Mouse (Mus musculus): ENCODE results near the gene Ticrr. TPM values are rescaled to one million over a fixed set of nuclear protein-coding genes. Genes with fewer than 3 reads are reported as not detected.
A peak's percentile ranks its signal among the peaks of the same experiment; 100 is the strongest.

The Ticrr gene
- total RNA-seq, 1 experiment from 2014 or later, result 2.3 TPM

DNA sequence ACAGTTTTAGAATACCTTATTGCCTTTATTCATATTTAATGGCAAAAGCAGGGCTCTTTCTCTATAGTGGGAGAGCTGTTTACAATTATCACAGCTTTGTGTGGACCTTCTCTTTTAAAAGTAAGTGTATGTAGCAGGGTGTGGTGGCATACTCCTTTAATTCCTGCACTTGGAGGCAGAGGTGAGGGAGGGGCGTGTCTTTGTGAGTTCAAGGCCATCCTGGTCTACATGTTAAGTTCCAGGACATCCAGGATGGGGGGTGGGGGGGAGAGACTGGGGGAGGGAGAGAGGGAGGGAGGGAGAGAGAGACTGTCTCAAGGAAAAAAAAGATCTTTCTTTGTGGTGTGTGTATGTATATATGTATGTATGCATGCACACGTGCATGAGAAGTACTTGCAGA, 20.2 kb downstream of the Ticrr start:
- no peak for DNase-seq

DNA sequence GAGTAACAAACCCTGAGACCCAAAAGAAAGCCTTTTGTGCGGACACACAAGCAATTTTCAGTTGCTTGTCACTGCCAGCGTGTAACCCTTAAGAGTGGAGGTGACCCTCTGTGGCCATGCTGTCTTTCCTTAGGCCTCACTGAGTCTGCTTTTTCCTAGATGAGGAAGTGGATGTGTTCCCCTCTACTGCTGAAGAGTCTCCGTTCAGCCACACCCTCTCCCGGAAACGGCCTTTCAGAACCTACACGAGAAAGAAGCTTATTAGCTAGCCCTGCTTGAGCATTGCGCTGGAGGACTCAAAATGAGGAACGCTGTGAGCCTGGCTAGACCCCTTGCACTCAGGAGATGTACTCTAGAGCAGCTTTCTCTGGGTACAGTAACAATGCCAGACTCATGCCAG, 36.5 kb downstream of the Ticrr start:
- DNase-seq, result no peak

DNA sequence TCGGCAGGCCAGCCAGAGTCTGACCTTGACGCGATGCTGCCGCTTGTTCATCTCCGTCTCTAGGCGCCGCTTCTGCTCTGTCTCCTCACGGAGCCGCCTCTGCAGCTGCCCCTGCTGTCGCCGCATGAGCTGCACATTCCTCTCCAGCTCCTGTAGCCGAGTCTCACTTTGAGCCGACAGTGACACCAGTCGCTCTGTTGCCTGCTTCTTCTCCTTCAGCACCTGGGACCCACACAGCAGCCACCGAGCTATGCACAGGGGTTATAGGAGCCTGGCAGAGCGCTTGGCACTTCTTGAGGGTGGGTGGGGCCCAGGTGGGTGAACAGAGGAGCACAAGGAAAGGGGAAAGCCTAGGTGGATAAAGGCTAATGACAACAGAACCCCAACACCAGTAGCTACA, 42.8 kb downstream of the Ticrr start:
- no peak for DNase-seq

DNA sequence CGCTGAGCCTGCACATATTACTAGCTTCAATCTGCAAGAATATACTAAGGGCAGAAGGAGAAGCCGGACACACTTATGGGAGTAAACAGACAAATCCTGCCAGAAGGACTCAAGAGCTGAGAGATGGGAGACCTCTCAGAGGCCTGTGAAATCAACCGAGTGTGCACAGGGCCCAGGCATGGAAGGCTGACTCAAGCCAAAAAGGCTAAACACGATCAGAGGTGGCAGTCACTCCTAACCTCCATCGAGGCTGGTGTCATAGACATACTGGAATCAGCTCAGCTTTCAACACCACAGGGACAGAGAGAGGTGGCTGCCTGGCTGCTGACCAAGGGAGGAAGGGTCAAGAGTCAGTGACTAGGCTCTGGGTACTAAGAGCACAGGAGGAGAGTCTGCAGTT, 45.2 kb downstream of the Ticrr start:
- DNase-seq, result no peak

DNA sequence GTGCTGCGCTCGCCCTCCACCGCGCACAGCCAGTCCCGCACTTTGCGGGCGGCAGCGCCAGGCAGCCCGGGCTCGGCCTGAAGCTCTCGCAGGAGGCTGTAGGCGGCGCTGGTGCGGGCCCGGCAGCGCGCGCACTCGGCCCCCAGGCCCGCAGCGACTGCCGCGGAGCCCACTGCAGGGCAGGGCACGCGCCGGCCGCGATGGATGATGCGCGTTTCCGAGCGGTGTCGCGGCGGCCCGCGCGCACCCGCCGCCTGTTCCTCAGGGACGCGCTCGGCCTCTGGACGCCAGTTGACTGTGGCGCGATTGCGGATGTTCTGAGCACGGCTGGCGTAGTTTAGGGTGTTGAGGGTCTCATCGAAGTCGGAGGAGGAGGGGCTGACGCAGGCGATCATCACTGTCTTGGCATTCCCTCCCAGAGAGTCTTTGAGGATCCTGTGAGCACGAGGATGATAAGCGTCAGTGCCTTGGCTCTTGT, 50.2 kb downstream of the Ticrr start:
- DNase-seq, result peak; percentile 72

DNA sequence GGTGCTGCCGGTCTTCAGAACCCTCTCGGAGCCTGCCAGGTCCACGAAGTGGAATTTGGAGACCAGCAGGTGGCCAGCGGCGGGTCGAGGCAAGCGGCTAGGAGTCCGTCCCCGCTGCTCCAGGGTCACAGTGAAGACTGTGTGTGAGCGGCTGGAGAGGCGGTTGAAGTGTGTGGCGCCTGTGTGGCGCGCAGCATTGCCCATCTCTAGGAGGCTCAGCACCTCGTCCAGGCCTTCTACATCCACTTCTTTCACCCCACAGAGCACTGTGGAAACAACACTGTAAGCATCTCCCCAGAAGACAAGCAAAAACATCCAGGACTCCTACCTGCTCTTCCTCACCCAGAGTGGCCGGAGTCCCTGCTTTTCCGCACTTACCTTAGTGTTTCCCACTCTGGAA, 50.8 kb downstream of the Ticrr start:
- no peak for DNase-seq

GRCm38 (mm10) chr7:79715187-79715981, 55.4 kb downstream of the Ticrr start, which contains the start of gene Kif7:
Gene Kif7 (minus strand): TSS chr7:79715720.
- peak; percentile 94 for DNase-seq

- peak; percentile 80 for DNase-seq
Measured at GRCm38 (mm10) chr7:79721386-79721977, 61.5 kb downstream of the Ticrr start.

- DNase-seq, result peak; percentile 78
Measured at GRCm38 (mm10) chr7:79727091-79727490, 67.1 kb downstream of the Ticrr start.

- DNase-seq, result peak; percentile 82
Measured at GRCm38 (mm10) chr7:79728219-79728618, 68.2 kb downstream of the Ticrr start.

DNA sequence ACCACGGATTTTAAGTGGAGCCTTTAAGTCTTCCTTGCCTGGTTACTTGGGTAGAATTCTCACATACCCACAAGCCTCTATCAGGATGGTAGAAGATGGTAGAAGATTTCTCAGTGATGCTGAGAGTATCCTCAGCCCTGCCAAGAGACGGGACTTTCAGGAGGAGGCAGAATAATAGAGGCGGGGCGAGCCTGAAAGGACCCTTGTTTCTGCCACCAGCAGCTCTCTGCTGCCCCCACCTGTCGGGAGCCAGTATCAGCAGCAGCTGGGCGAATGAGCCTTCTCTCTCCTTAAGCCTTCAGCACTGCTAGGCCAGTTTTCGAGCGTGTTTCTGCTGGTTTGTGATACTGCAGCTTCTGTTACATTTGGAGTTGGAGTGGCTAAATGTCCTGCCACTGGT, 69.2 kb downstream of the Ticrr start:
- DNase-seq, result peak; percentile 86

DNA sequence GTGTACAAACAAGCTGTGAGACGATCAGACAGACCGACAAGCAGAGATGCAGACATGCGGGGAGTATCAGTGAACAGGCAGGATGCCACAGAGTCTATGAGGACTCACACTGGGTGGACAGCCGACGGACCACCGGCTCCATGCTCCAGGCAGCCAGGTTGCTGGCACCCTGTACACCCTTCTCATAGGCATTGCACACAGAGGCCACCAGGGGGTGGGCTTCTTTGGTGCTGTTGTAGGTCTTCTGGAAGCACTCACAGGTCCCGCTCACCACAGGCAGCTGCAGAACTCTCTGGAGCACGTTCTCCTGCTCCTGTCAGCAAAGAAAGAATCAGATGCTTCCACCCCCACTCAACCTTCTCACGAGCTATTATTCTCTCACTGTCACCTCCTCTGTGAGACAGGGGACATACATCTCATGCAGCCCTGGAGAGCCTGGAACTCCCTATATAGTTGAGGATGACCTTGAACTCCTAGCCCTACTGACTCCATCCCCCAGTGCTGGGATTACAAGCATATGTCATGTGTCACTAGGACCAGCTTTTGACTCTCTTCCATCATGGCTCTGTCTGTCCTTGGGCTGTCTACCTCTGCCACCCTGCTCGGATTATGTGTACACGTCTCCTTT, 69.9 kb downstream of the Ticrr start:
- DNase-seq, result peak; percentile 73

DNA sequence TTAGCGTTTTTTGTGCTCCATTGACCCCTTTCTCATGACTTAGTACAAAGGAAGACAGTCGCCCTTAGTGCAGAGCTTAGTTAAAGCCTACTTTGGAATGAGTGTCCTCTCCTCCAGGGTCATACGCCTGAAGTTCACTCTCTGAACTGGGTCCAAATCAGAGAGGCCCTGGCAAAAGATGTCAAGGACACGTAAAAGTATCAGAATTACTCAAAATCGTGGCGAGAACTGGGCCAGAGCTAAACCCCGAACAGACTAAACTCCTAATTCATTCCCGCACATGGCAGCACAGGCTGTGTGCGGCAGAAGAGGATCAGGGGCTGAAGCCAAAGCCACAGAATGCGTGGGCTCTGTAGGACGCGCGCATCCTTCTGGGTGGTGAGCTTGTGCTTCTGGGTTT, 71.4 kb downstream of the Ticrr start:
- peak; percentile 72 for DNase-seq

- peak; percentile 69 for DNase-seq
Measured at GRCm38 (mm10) chr7:79732622-79733021, 72.6 kb downstream of the Ticrr start, which contains the start of gene Plin1. Gene Plin1 (minus strand): TSS chr7:79732903.

GRCm38 (mm10) chr7:79734563-79734962, 74.6 kb downstream of the Ticrr start:
- DNase-seq, result peak; percentile 87

DNA sequence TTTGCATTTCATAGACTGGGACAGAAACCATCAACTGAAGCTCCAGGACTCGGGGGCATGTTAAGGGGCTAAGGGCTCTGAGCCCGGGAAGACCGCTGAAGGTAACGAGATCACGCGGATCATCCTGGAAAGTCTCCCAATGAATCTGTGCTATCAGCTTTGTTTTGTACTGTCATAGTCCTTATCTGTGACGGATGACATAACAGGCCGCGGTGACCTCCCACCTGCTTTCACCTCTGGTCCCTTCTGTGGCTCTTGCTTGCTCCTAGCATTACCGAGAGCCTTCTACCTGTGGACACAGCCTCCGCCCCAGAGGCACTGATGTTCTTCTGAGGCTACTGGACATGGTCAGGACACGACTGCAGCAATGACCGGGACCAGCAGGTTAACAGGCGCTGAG, 76.5 kb downstream of the Ticrr start:
- DNase-seq, result no peak

- peak; percentile 28 for DNase-seq
Measured at GRCm38 (mm10) chr7:79738913-79739312, 78.9 kb downstream of the Ticrr start.

- DNase-seq, result peak; percentile 34
Measured at GRCm38 (mm10) chr7:79740279-79740678, 80.3 kb downstream of the Ticrr start.

DNA sequence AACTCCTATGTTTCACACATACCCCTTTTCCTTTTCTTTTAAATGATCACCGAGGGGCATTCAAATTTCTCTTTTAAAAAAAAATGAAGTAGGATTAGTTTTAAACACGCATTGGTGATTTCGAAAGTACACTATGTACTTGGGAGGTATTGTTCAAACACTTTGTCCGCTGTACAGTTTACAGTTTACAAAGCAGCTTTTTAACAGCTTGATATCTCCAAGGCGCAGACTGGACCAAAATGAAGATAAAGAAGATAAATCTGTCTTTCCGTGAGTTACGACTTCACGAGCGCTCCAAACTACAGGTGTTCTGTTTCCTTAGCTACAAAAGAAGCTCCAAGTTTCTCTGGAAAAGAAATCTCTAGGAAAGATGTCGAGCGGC, 82.3 kb downstream of the Ticrr start:
- DNase-seq, result no peak

GRCm38 (mm10) chr7:79742659-79743536, 82.9 kb downstream of the Ticrr start, which contains the start of the genes Pex11a and Wdr93:
Gene Pex11a (minus strand): TSS chr7:79743131.
Gene Wdr93 (plus strand): TSS chr7:79743163.
- peak; percentile 93 for DNase-seq

GRCm38 (mm10) chr7:79744051-79744450, 84.1 kb downstream of the Ticrr start:
- DNase-seq, result no peak

DNA sequence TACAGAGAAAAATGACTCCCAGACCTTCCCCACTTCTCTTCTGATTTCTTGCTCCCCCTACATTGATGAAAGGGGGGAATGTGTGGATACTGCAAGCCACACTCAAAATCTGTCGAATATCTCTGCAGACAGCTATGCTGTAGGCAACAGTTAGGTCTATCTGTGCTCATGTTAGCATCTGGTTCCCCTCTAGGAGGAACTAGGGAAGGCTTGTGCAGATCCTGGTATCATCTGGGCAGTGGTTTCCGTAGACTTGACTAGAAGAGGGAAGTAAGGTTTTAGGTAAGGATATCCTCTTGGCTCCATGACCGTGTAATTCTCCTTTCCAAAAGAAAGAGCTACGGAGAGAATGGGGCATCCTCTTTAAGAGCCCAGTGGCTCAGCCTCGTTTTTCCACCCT, 84.6 kb downstream of the Ticrr start:
- no peak for DNase-seq
